Mouse (Mus musculus): Measurements from ENCODE around the gene Med22. TPM values are rescaled to one million over a fixed set of nuclear protein-coding genes. Genes with fewer than 3 reads are reported as not detected.

Med22 gene
- polyA plus RNA-seq, 1 experiment from 2014 or later, result 108 TPM

DNA sequence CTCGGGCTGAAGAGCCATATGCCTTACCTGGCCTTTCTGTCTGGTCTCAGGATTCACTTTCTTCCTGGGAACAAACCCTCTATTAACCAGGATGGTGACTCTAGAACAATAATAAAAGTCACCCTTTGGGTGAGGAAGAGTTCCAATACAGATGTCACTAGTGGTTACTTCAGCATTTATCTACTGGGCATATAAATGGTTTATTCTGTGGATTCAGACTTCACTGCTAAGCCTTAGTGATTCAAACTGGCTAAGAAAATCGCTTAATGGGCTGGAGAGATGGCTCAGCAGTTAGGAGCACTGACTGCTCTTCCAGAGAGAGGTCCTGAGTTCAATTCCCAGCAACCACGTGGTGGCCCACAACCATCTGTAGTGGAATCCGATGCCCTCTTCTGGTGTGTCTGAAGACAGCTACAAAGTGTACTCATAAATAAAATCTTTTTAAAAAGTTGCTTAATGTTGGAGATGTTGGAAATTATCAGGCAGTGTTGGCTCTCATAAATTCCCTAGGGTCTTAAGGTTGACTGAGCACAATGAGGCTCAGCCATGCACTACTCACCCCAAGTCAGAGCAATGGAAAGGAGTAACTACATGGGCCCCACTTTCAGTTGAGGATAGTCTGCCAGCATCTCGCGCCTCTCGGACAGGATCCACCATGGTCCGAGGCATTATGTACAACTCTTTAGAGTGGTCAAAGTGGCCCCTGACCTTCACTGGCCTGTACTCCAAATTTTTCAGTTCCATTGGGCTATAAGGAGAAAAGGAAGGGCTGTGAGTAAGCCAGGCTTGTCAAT lies 3.9 kb upstream of the Med22 start:
- H3K9me3 ChIP-seq (replicated peaks), result no peaks in the 10 kb centered on the region
- H3K27ac ChIP-seq (replicated peaks), result no peak overlapping the region
- H3K4me1 ChIP-seq, result peaks cover 58% of the 10 kb centered on the region
- H3K9ac ChIP-seq (replicated peaks), result no peak overlapping the region
- H3K36me3 ChIP-seq, result peaks cover 40% of the 10 kb centered on the region
- no peak for ATAC-seq (ENCODE audit: low FRiP score)
- H3K4me3 ChIP-seq (replicated peaks), result peak overlapping the region; percentile 9; the same call in 1 of the 2 replicates
- no peaks in the 10 kb centered on the region for H3K27me3 ChIP-seq (replicated peaks)
- H3K4me2 ChIP-seq, result peak overlapping the region; percentile 7; the same call in 1 of the 2 replicates
- 63% methylated on average over 8 of the region's 8 CpGs for WGBS

DNA sequence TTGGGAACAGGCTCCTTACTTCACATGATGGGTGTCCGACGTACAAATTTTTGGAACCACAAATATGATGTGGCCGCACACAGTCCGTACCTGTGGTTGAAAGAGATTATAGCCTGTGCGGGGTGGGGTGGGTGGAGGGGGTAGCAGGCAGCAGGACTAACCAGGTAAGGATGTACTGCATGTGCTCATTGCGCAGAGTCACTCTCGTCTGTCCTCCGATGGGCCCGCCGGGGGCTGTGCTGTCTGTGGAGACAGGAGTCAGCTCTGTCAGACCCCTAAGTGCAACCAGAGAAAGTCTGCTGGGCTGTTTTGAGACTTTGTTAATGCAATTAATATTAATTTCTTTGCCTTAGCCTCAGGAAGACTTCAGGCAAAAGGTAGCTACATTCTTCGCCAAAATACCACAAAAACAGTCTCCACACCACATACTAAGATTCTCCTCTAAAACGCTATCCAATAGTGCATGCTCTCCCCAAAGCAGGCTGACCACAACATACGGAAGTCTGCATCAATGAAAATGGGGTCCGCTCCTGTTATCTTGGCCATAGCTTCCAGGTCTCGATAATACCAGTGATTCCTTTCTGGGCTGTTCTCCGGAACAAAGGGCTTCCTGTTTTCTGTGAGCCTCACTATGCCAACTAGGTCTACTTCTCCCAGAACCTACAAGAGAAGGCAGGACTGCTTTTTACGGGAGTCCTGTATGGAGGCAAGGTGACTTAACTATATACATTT lies 3.1 kb upstream of the Med22 start:
- Histone ChIP-seq H3K9ac (replicated peaks) (no peak overlapping the region), H3K4me3 (replicated peaks) (no peak overlapping the region), H3K9me3 (replicated peaks) (no peaks in the 10 kb centered on the region), H3K4me2 (no peak overlapping the region), H3K27me3 (replicated peaks) (no peaks in the 10 kb centered on the region), H3K36me3 (peaks cover 33% of the 10 kb centered on the region), H3K27ac (replicated peaks) (no peak overlapping the region), H3K4me1 (peaks cover 65% of the 10 kb centered on the region)
- WGBS, result 87% methylated on average over 17 of the region's 17 CpGs
- ATAC-seq (ENCODE audit: low FRiP score), result no peak

GRCm38 (mm10) chr2:26912253-26912770 lies 1.8 kb upstream of the Med22 start:
- Histone ChIP-seq H3K36me3 (peaks cover 39% of the 10 kb centered on the region), H3K4me3 (replicated peaks) (peak overlapping the region; percentile 91), H3K9ac (replicated peaks) (peak overlapping the region; percentile 98), H3K27me3 (replicated peaks) (no peaks in the 10 kb centered on the region), H3K4me1 (peaks cover 65% of the 10 kb centered on the region), H3K4me2 (peak overlapping the region; percentile 98), H3K27ac (replicated peaks) (no peak overlapping the region), H3K9me3 (replicated peaks) (no peaks in the 10 kb centered on the region)
- ATAC-seq (ENCODE audit: low FRiP score), result no peak
- WGBS, result 72% methylated on average over 5 of the region's 5 CpGs

GRCm38 (mm10) chr2:26910994-26911765 lies 703 bp upstream of the Med22 start:
- Histone ChIP-seq H3K9me3 (replicated peaks) (no peaks in the 10 kb centered on the region), H3K27me3 (replicated peaks) (no peaks in the 10 kb centered on the region), H3K36me3 (peaks cover 51% of the 10 kb centered on the region), H3K27ac (replicated peaks) (peak overlapping the region; percentile 93), H3K4me2 (peak overlapping the region; percentile 98), H3K9ac (replicated peaks) (peak overlapping the region; percentile 98), H3K4me1 (peaks cover 59% of the 10 kb centered on the region), H3K4me3 (replicated peaks) (peak overlapping the region; percentile 91)
- WGBS, result 1% methylated on average over 37 of the region's 37 CpGs
- peak; percentile 63 for ATAC-seq (ENCODE audit: low FRiP score)

- peaks cover 46% of the 10 kb centered on the region for H3K4me1 ChIP-seq
- H3K9me3 ChIP-seq (replicated peaks), result no peaks in the 10 kb centered on the region
- H3K9ac ChIP-seq (replicated peaks), result peak overlapping the region; percentile 94
- H3K4me2 ChIP-seq, result peak overlapping the region; percentile 62
- H3K4me3 ChIP-seq (replicated peaks), result peak overlapping the region; percentile 91
- H3K27ac ChIP-seq (replicated peaks), result peak overlapping the region; percentile 93; the same call in 1 of the 2 replicates
- no peaks in the 10 kb centered on the region for H3K27me3 ChIP-seq (replicated peaks)
- peaks cover 64% of the 10 kb centered on the region for H3K36me3 ChIP-seq
- no peak for ATAC-seq (ENCODE audit: low FRiP score)
Observed at GRCm38 (mm10) chr2:26909387-26909784, 1.1 kb downstream of the Med22 start.

DNA sequence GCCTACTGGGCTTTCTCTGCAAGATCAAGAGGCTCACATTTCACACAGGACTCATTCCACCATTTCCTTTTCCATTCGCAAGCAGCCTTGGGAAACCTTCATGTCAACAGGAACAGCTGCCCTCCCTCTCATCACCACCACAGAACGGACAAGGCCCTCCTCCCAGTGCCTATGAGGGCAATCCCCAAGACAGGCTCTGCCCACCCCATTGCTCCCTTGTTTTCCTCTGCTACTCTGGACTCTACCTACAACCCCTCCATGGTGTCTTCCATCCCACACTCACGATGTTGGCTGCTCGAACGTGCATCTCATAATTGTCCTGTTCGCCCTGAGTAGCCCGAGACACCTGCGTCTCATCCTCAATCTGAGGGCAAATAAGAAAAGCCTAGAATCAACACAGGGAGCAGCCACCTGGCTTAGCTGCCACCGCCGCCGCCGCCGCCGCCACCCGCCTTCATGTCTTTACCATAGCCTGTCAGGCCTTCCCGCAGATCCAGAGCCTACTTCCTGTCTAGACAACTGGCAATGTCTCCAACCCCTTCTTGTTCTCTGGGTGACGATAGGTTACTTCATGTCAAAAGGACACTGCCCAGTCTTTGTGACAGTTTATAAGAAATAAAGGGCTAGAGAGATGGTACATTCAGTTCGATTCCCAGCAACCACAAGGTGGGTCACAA lies 1.6 kb downstream of the Med22 start:
- peak overlapping the region; percentile 62 for H3K4me2 ChIP-seq
- peak overlapping the region; percentile 91 for H3K4me3 ChIP-seq (replicated peaks)
- H3K36me3 ChIP-seq, result peaks cover 61% of the 10 kb centered on the region
- H3K27ac ChIP-seq (replicated peaks), result no peak overlapping the region
- ATAC-seq (ENCODE audit: low FRiP score), result no peak
- 87% methylated on average over 18 of the region's 18 CpGs for WGBS
- peak overlapping the region; percentile 94 for H3K9ac ChIP-seq (replicated peaks)
- no peaks in the 10 kb centered on the region for H3K27me3 ChIP-seq (replicated peaks)
- peaks cover 48% of the 10 kb centered on the region for H3K4me1 ChIP-seq
- no peaks in the 10 kb centered on the region for H3K9me3 ChIP-seq (replicated peaks)

- ATAC-seq (ENCODE audit: low FRiP score), result no peak
- Histone ChIP-seq H3K9me3 (replicated peaks) (no peaks in the 10 kb centered on the region), H3K27me3 (replicated peaks) (no peaks in the 10 kb centered on the region), H3K4me2 (no peak overlapping the region), H3K27ac (replicated peaks) (no peak overlapping the region), H3K9ac (replicated peaks) (no peak overlapping the region), H3K4me3 (replicated peaks) (no peak overlapping the region), H3K36me3 (peaks cover 44% of the 10 kb centered on the region), H3K4me1 (peaks cover 47% of the 10 kb centered on the region)
- WGBS, result 65% methylated on average over 4 of the region's 4 CpGs
Observed at GRCm38 (mm10) chr2:26907109-26907508, 3.4 kb downstream of the Med22 start.

DNA sequence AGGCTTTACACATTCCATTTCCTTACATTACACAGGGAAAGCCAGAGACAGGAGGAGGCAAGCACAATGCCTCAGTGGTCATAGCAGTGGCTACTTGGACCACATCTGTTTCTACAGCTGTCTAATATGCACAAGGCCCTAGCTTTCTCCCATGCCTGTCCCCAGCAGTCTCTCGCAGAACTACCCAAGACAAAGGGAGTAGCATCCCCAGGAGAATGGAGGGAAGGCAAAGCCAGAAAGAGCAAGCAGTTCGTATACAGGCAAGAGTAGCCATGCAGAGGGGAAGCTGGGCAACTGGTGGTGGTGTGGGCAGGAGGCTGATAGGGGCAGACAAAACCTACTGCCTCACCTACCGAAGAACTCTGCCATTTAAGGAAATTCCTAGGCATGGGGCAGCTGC lies 4.0 kb downstream of the Med22 start:
- Histone ChIP-seq H3K27me3 (replicated peaks) (no peaks in the 10 kb centered on the region), H3K27ac (replicated peaks) (no peak overlapping the region), H3K4me2 (no peak overlapping the region), H3K4me1 (peaks cover 47% of the 10 kb centered on the region), H3K36me3 (peaks cover 42% of the 10 kb centered on the region), H3K4me3 (replicated peaks) (no peak overlapping the region), H3K9me3 (replicated peaks) (no peaks in the 10 kb centered on the region), H3K9ac (replicated peaks) (no peak overlapping the region)
- 94% methylated on average over 3 of the region's 3 CpGs for WGBS
- ATAC-seq (ENCODE audit: low FRiP score), result no peak

- H3K9ac ChIP-seq (replicated peaks), result no peak overlapping the region
- H3K9me3 ChIP-seq (replicated peaks), result no peaks in the 10 kb centered on the region
- H3K36me3 ChIP-seq, result peaks cover 42% of the 10 kb centered on the region
- H3K4me2 ChIP-seq, result no peak overlapping the region
- 98% methylated on average over 2 of the region's 2 CpGs for WGBS
- H3K4me1 ChIP-seq, result peaks cover 51% of the 10 kb centered on the region
- no peaks in the 10 kb centered on the region for H3K27me3 ChIP-seq (replicated peaks)
- no peak overlapping the region for H3K27ac ChIP-seq (replicated peaks)
- ATAC-seq (ENCODE audit: low FRiP score), result no peak
- H3K4me3 ChIP-seq (replicated peaks), result no peak overlapping the region
Observed at GRCm38 (mm10) chr2:26905936-26906335, 4.5 kb downstream of the Med22 start.

DNA sequence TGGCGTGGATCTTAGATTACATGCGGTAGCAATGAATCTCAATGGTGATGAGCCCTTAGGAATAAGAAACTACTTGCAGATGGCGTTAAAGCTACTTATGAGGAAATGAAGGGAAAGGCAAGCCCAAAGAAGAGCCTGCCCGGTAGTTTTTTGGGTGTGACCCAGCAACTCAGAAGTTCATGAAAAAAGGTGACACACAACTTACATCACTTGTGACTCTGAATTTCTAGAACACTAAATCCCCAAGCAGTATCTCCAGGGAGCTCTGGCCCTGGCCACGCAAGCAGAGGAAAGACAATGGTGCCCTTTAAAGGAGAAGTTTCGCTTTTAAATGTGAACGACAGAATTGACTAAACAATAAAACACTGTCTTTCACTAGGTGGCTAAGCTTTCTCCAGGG lies 7.2 kb downstream of the Med22 start:
- Histone ChIP-seq H3K36me3 (peaks cover 60% of the 10 kb centered on the region), H3K9ac (replicated peaks) (peak overlapping the region; percentile 76), H3K4me1 (peaks cover 41% of the 10 kb centered on the region), H3K4me2 (peak overlapping the region; percentile 74), H3K4me3 (replicated peaks) (peak overlapping the region; percentile 84), H3K27ac (replicated peaks) (peak overlapping the region; percentile 89), H3K9me3 (replicated peaks) (no peaks in the 10 kb centered on the region), H3K27me3 (replicated peaks) (no peaks in the 10 kb centered on the region)
- ATAC-seq (ENCODE audit: low FRiP score), result no peak
- 6% methylated on average over 7 of the region's 7 CpGs for WGBS

Data from neural tube, embryonic 15.5 days (tissue).